ENCODE assay signal across 9 mouse cellular contexts in the genomic region with DNA sequence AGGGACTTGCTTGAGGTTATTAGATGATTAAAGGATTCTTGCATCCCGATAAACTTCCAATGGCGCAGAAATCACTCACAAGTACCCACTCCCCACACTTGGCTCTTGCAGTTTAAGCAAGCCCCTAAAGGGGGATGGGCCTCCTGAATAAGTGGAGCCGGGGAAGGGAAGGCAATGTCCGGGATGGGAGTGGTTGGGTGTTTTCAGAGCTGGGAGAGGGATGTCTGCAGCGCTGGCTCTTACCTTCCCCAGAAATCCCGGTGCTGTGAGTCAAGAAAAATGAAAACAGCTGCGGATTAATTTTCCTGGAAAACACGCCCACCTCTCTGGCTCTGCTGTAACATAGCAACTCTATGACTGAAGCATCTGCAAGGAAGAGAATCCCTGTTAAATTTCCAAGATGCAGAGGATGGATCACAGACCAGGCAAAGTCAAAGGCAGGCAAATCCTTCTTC. TPM values are rescaled to one million over a fixed set of nuclear protein-coding genes. Genes with fewer than 3 reads are reported as not detected.
DNase-seq lines count a peak whose midpoint lies in the region; ATAC-seq and TF ChIP-seq lines count a peak whose summit lies in the region.
"Had no signal": no experiment of that assay in that cellular context is flagged by ENCODE, and none has a peak within 500 bp of the region (broad histone marks: within the 10 kb centered on the region; RNA-seq: fewer than 3 reads in every experiment).

Gene AW551984 (minus strand): TSS at position 405 of the 455 bp plus-strand sequence.

- intact Hi-C loops in gastrocnemius, postnatal 14 days (cut with DNase I; ENCODE audit: low total_unique reads): no loop called here

- H3K4me1 ChIP-seq in ES-Bruce4 (ENCODE audit: control insufficient read depth, insufficient read depth, low read length): peaks cover 4% of the 10 kb centered on the region
- no peaks in the 10 kb centered on the region for H3K4me1 ChIP-seq in embryonic facial prominence, embryonic 11.5 days (ENCODE audit: control insufficient read depth, insufficient read depth, low read length)
- H3K4me1 ChIP-seq in hindbrain, embryonic 15.5 days (replicated peaks): peaks cover 23% of the 10 kb centered on the region
- peaks cover 12% of the 10 kb centered on the region; the same call in 1 of the 2 replicates for H3K4me1 ChIP-seq in midbrain, embryonic 12.5 days

- no peak for TF ChIP-seq EP300 in ES-Bruce4 (IDR thresholded peaks at IDR 0.05; ENCODE audit: insufficient read depth, low read depth, low read length)

- no peak within 1 kb of the TSS for H3K27ac ChIP-seq in ES-Bruce4 (ENCODE audit: insufficient read depth, low read length)
- no peak within 1 kb of the TSS for H3K27ac ChIP-seq in embryonic facial prominence, embryonic 11.5 days (replicated peaks; ENCODE audit: low read depth, low read length)
- H3K27ac ChIP-seq in hindbrain, embryonic 15.5 days (replicated peaks): peak within 1 kb of the TSS; percentile 74
- H3K27ac ChIP-seq in midbrain, embryonic 12.5 days (replicated peaks): no peak within 1 kb of the TSS

- H3K9me3 ChIP-seq in ES-Bruce4 (replicated peaks; ENCODE audit: control insufficient read depth, insufficient read depth, low read length, poor library complexity, severe bottlenecking): no peaks in the 10 kb centered on the region
- H3K9me3 ChIP-seq in embryonic facial prominence, embryonic 11.5 days (replicated peaks; ENCODE audit: control insufficient read depth, low read length): no peaks in the 10 kb centered on the region
- H3K9me3 ChIP-seq in hindbrain, embryonic 15.5 days: no peaks in the 10 kb centered on the region
- H3K9me3 ChIP-seq in midbrain, embryonic 12.5 days: no peaks in the 10 kb centered on the region

- WGBS in embryonic facial prominence, embryonic 11.5 days: under 1% methylated on average over 8 of the region's 8 CpGs
- under 1% methylated on average over 8 of the region's 8 CpGs for WGBS in hindbrain, embryonic 15.5 days
- WGBS in midbrain, embryonic 12.5 days: 0% methylated on average over 8 of the region's 8 CpGs

- no peak for TF ChIP-seq CTCF in ES-Bruce4 (IDR thresholded peaks at IDR 0.05; ENCODE audit: low read depth, low read length)

- peak; percentile 23 for DNase-seq in gastrocnemius, postnatal 14 days
- no peak for DNase-seq in gastrocnemius, adult 18-20 months (ENCODE audit: low spot score)
- peak; percentile 89 for DNase-seq in embryonic facial prominence, embryonic 11.5 days (ENCODE audit: low spot score)
- no peak for DNase-seq in testis, postnatal 10 days (ENCODE audit: low spot score)
- DNase-seq in spleen, postnatal 14 days (ENCODE audit: low spot score in 2 of 2): no peak

- H3K27me3 ChIP-seq in ES-Bruce4 (ENCODE audit: control insufficient read depth, insufficient read depth, low read length, poor library complexity, severe bottlenecking): no peaks in the 10 kb centered on the region; the same call in 1 of the 2 replicates
- no peaks in the 10 kb centered on the region for H3K27me3 ChIP-seq in embryonic facial prominence, embryonic 11.5 days (ENCODE audit: control insufficient read depth, insufficient read depth, low read length)
- no peaks in the 10 kb centered on the region for H3K27me3 ChIP-seq in hindbrain, embryonic 15.5 days
- H3K27me3 ChIP-seq in midbrain, embryonic 12.5 days: no peaks in the 10 kb centered on the region; the same call in 1 of the 2 replicates
- H3K27me3 ChIP-seq: CH12.LX had no signal

- H3K4me3 ChIP-seq in ES-Bruce4 (ENCODE audit: low read depth, low read length): 0 out of 2 replicates have a peak within 1 kb of the TSS, but pooled peaks have one; percentile 6
- H3K4me3 ChIP-seq in embryonic facial prominence, embryonic 11.5 days (ENCODE audit: low read depth, low read length): peak within 1 kb of the TSS; percentile 28
- H3K4me3 ChIP-seq in hindbrain, embryonic 15.5 days: peak within 1 kb of the TSS; percentile 52
- peak within 1 kb of the TSS; percentile 44 for H3K4me3 ChIP-seq in midbrain, embryonic 12.5 days

- no peak within 1 kb of the TSS for H3K9ac ChIP-seq in ES-Bruce4 (ENCODE audit: low read depth, poor library complexity, severe bottlenecking)
- H3K9ac ChIP-seq in embryonic facial prominence, embryonic 11.5 days (replicated peaks; ENCODE audit: low read length): peak within 1 kb of the TSS; percentile 22; the same call in 1 of the 2 replicates
- peak within 1 kb of the TSS; percentile 51 for H3K9ac ChIP-seq in hindbrain, embryonic 15.5 days
- H3K9ac ChIP-seq in midbrain, embryonic 12.5 days (replicated peaks): peak within 1 kb of the TSS; percentile 37; the same call in 1 of the 2 replicates

- peak; percentile 89 for ATAC-seq in embryonic facial prominence, embryonic 11.5 days (replicated peaks; ENCODE audit: insufficient number of reproducible peaks, low FRiP score, low TSS enrichment, low read depth)
- peak; percentile 50 for ATAC-seq in hindbrain, embryonic 15.5 days (ENCODE audit: low FRiP score, low read depth)
- ATAC-seq in midbrain, embryonic 12.5 days (ENCODE audit: low FRiP score, low read depth): peak; percentile 32; the same call in 1 of the 2 replicates

- H3K4me2 ChIP-seq in embryonic facial prominence, embryonic 11.5 days (ENCODE audit: low read depth, low read length): peak within 1 kb of the TSS; percentile 64
- peak within 1 kb of the TSS; percentile 93 for H3K4me2 ChIP-seq in hindbrain, embryonic 15.5 days
- peak within 1 kb of the TSS; percentile 74 for H3K4me2 ChIP-seq in midbrain, embryonic 12.5 days (replicated peaks)

- no peak for TF ChIP-seq POLR2A in ES-Bruce4 (IDR thresholded peaks at IDR 0.05; ENCODE audit: insufficient read depth, low read length)

- H3K36me3 ChIP-seq in ES-Bruce4 (ENCODE audit: control insufficient read depth, insufficient read depth, low read length, poor library complexity, severe bottlenecking): no peaks in the 10 kb centered on the region
- no peaks in the 10 kb centered on the region for H3K36me3 ChIP-seq in embryonic facial prominence, embryonic 11.5 days (replicated peaks; ENCODE audit: control insufficient read depth, insufficient read depth, low read depth, low read length)
- H3K36me3 ChIP-seq in hindbrain, embryonic 15.5 days: no peaks in the 10 kb centered on the region
- no peaks in the 10 kb centered on the region for H3K36me3 ChIP-seq in midbrain, embryonic 12.5 days

RNA-seq across cellular contexts. Expression of gene AW551984, which starts in this region (rescaled TPM):
- 10 to 100 TPM; 51.9 to 71.0 TPM for total RNA-seq in gastrocnemius, postnatal 14 days (2021)
- total RNA-seq in gastrocnemius, adult 18-20 months (2021): under 1 TPM; 0.38 to 0.66 TPM
- 1.5 and 2.0 TPM in 2 replicates for polyA plus RNA-seq in ES-Bruce4 (2011; ENCODE audit: insufficient read depth, insufficient read length, low read depth, missing spikeins)
- polyA plus RNA-seq in embryonic facial prominence, embryonic 11.5 days (2014; fragmentation: Nextera tagmentation; extraction: Ambion mirVana): 34.3 and 35.0 TPM in 2 replicates
- 158 and 162 TPM in 2 replicates for polyA plus RNA-seq in hindbrain, embryonic 15.5 days (2015; fragmentation: Nextera tagmentation; extraction: Ambion mirVana)
- polyA plus RNA-seq in midbrain, embryonic 12.5 days (2016; fragmentation: Nextera tagmentation; extraction: Ambion mirVana): 23.2 and 23.6 TPM in 2 replicates
- total RNA-seq: CH12.LX had no signal

Comparison
In these comparisons a context has a peak if more than half of its experiments do, and no peak if none do; other contexts are left out.
1. RNA of gene AW551984 (total RNA-seq): 51.9 to 71.0 TPM in gastrocnemius, postnatal 14 days; 0.38 to 0.66 TPM in gastrocnemius, adult 18-20 months; every median in the first group is over 10 times any median in the second.
2. DNase-seq: peak in gastrocnemius, postnatal 14 days (single experiment) and embryonic facial prominence, embryonic 11.5 days (single experiment); none in gastrocnemius, adult 18-20 months (single experiment), testis, postnatal 10 days (single experiment) and spleen, postnatal 14 days (0 of 2).
3. ATAC-seq: peak in every context shown above with its lines; median percentile 89 in embryonic facial prominence, embryonic 11.5 days; 50 in hindbrain, embryonic 15.5 days; 32 in midbrain, embryonic 12.5 days.
4. Peak in every context shown above with its lines, with median percentiles within 50 percentile points of each other: H3K4me3 ChIP-seq and H3K4me2 ChIP-seq.